Mouse (Mus musculus): ENCODE data around the gene Trim66.

DNA sequence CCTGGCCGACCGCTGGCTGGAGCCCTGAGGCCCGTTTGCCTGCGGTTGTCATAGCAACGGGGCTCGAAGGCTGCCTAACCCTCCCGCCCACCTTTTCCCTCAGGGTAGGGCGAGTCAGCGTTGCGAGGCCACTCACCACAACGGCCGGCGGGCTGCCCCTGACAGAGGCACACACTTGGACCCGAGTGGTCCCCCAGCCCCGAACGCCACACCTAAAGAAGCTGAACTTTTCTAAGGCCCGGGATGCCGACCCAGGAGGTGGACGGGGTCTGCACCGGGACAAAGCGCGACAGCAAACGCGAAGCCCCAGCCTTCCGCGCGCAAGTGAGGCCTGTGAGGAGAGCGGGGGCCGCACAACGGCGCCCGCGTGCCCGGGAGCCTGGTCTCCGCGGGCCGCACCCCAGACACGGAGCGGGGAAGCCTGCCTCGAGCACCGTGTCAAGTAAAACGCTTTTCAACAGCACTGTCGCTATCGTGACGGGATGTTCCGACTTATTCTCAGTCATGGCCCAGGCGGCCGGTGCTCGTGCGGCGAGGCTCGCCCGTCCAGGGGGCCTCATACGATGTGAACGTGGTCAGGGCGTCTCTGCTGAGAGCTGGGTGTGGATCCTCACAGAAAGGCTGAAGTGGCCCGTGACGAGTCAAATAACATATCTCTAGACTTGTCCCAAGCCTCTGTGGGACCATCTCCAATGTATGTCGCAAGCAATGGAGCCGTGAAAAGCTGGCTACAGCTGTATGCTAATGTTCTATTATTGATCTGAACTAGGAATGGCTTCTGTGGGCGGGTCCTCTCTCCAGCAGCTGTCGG lies 68.9 kb downstream of the Trim66 start, which contains the start of gene Stk33:
- no peak for TF ChIP-seq HCFC1 (IDR thresholded peaks at IDR 0.05; ENCODE audit: borderline replicate concordance, insufficient read depth, low read length)
- TF ChIP-seq CHD2 (IDR thresholded peaks at IDR 0.05; ENCODE audit: low read depth, low read length), result no peak
- no peak for TF ChIP-seq ZC3H11A (IDR thresholded peaks at IDR 0.05; ENCODE audit: borderline replicate concordance, low read depth, low read length)

Data from ES-E14 (cell line).